Mouse (Mus musculus): ENCODE measurements around the gene Arvcf.

- TF ChIP-seq POLR2A (IDR thresholded peaks at IDR 0.05; ENCODE audit: low read depth, low read length) (no peak), CTCF (IDR thresholded peaks at IDR 0.05; ENCODE audit: extremely low read depth, insufficient read length, insufficient replicate concordance, low read depth, low read length) (no peak)
These were observed 25.6 kb downstream of the Arvcf start for GRCm38 (mm10) chr16:18373632-18374031.

All from small intestine, adult 2 months (tissue).